Mouse (Mus musculus) heart, postnatal 0 days (tissue): Measurements from ENCODE around the gene Dpyd. TPM values are rescaled to one million over a fixed set of nuclear protein-coding genes. Genes with fewer than 3 reads are reported as not detected.

Experiments used
- ATAC-seq: fragments of 200-750 bp; cut with Nextera tagmentation; 2 replicates; pipeline ENCODE4 v1.8.0; 2017; ENCODE audit warnings: low read depth, moderate number of reproducible peaks, moderate library complexity; ENCODE audit not compliant: insufficient read depth
- DNase-seq: peaks from one replicate; pipeline ENCODE4 v3.0.0-alpha.2; 2016; ENCODE audit warnings: low spot score
- H3K27ac ChIP-seq: fragments of 300-500 bp; sonication (generic); 2 replicates; pipeline ENCODE4 v1.5.1; 2014; ENCODE audit warnings: low read depth, mild to moderate bottlenecking
- H3K27me3 ChIP-seq: fragments of 300-500 bp; sonication (generic); 2 replicates; pipeline ENCODE4 v1.6.1; 2014; ENCODE audit warnings: low read length, mixed read lengths; ENCODE audit not compliant: control insufficient read depth, insufficient read depth
- H3K36me3 ChIP-seq: fragments of 300-500 bp; sonication (generic); replicated peaks from 2 replicates; pipeline ENCODE4 v1.6.1; 2014; ENCODE audit warnings: low read length, mixed read lengths; ENCODE audit not compliant: control insufficient read depth, insufficient read depth
- H3K4me1 ChIP-seq: fragments of 300-500 bp; sonication (generic); 2 replicates; pipeline ENCODE4 v1.6.1; 2014; ENCODE audit warnings: antibody characterized with exemption; ENCODE audit not compliant: control insufficient read depth, insufficient read depth
- H3K4me2 ChIP-seq: fragments of 300-500 bp; sonication (generic); 2 replicates; pipeline ENCODE4 v1.6.1; 2014; ENCODE audit warnings: low read depth, mild to moderate bottlenecking, low read length, moderate library complexity
- H3K4me3 ChIP-seq: fragments of 300-500 bp; sonication (generic); 2 replicates; pipeline ENCODE4 v1.5.1; 2014; ENCODE audit warnings: low read depth, low read length
- H3K9ac ChIP-seq: fragments of 300-500 bp; sonication (generic); replicated peaks from 2 replicates; pipeline ENCODE4 v1.6.1; 2014; ENCODE audit warnings: low read depth, low read length, mixed read lengths
- H3K9me3 ChIP-seq: fragments of 300-500 bp; sonication (generic); replicated peaks from 2 replicates; pipeline ENCODE4 v1.6.1; 2016; ENCODE audit warnings: low read length; ENCODE audit not compliant: control insufficient read depth
- CTCF ChIP-seq: IDR thresholded peaks from 2 replicates; pipeline ENCODE4 v1.5.1; 2016; ENCODE audit warnings: antibody characterized with exemption, control low read depth, low read depth
- EP300 ChIP-seq: IDR thresholded peaks from 2 replicates; pipeline ENCODE4 v1.6.1; 2016; ENCODE audit warnings: antibody characterized with exemption, low read depth
- WGBS: fragments of 180-500 bp; shearing (Covaris S2); extraction: QIAGEN DNeasy Blood & Tissue Kit; methylation state at CpG from one replicate; pipeline ENCODE4 v1.1.7; 2014; 5-methylcytosine and 5-hydroxymethylcytosine counted together
- polyA plus RNA-seq: library from polyadenylated mRNA; unstranded; fragments of >200 nt; fragmentation: Nextera tagmentation; extraction: Ambion mirVana; gene quantifications from 2 replicates; pipeline ENCODE4 v1.2.1, GENCODE M21; 2015
- total RNA-seq: library from RNA; depleted of rRNA; stranded (reverse); fragments of >200 nt; gene quantifications from 2 replicates; pipeline ENCODE4 v1.2.3, GENCODE M21; 2014; ENCODE audit warnings: low replicate concordance

The Dpyd gene
- total and polyA plus RNA-seq, 2 experiments from 2014 or later: 2.8 to 3.1 TPM

GRCm38 (mm10) chr3:119382395-119382794 is 820.5 kb downstream of the Dpyd start:
- TF ChIP-seq EP300: no peak
- no peak for TF ChIP-seq CTCF
- Histone ChIP-seq H3K9ac (no peak overlapping the region), H3K27ac (no peak overlapping the region), H3K9me3 (no peaks in the 10 kb centered on the region), H3K27me3 (no peaks in the 10 kb centered on the region), H3K4me2 (no peak overlapping the region), H3K36me3 (no peaks in the 10 kb centered on the region), H3K4me3 (no peak overlapping the region), H3K4me1 (no peaks in the 10 kb centered on the region)
- DNase-seq (no peak), ATAC-seq (no peak)
- WGBS: 84% methylated on average over 1 of the region's 1 CpGs

- WGBS: 78% methylated on average over 26 of the region's 26 CpGs
- ATAC-seq: no peak
- TF ChIP-seq CTCF (no peak), EP300 (no peak)
- H3K27ac ChIP-seq: no peak overlapping the region
- no peak overlapping the region for H3K4me2 ChIP-seq
- H3K4me1 ChIP-seq: no peaks in the 10 kb centered on the region
- no peak overlapping the region for H3K9ac ChIP-seq
- no peak overlapping the region for H3K4me3 ChIP-seq
- no peaks in the 10 kb centered on the region for H3K36me3 ChIP-seq
- no peak for DNase-seq
- H3K9me3 ChIP-seq: no peaks in the 10 kb centered on the region
- H3K27me3 ChIP-seq: no peaks in the 10 kb centered on the region
Measured at GRCm38 (mm10) chr3:119387332-119388105, 825.6 kb downstream of the Dpyd start.

- Histone ChIP-seq H3K36me3 (no peaks in the 10 kb centered on the region), H3K9ac (no peak overlapping the region), H3K4me1 (no peaks in the 10 kb centered on the region), H3K4me3 (no peak overlapping the region), H3K27ac (no peak overlapping the region), H3K27me3 (no peaks in the 10 kb centered on the region), H3K4me2 (no peak overlapping the region), H3K9me3 (no peaks in the 10 kb centered on the region)
- TF ChIP-seq CTCF (no peak), EP300 (no peak)
- 59% methylated on average over 5 of the region's 5 CpGs for WGBS
- ATAC-seq: no peak
- no peak for DNase-seq
Measured at GRCm38 (mm10) chr3:119397205-119397604, 835.3 kb downstream of the Dpyd start.

- H3K9me3 ChIP-seq: no peaks in the 10 kb centered on the region
- DNase-seq: no peak
- H3K9ac ChIP-seq: no peak overlapping the region
- no peaks in the 10 kb centered on the region for H3K36me3 ChIP-seq
- ATAC-seq: no peak
- H3K4me1 ChIP-seq: no peaks in the 10 kb centered on the region
- no peak overlapping the region for H3K4me2 ChIP-seq
- TF ChIP-seq CTCF (no peak), EP300 (no peak)
- 67% methylated on average over 7 of the region's 7 CpGs for WGBS
- no peaks in the 10 kb centered on the region for H3K27me3 ChIP-seq
- no peak overlapping the region for H3K27ac ChIP-seq
- no peak overlapping the region for H3K4me3 ChIP-seq
Measured at GRCm38 (mm10) chr3:119402836-119403728, 841.2 kb downstream of the Dpyd start.

GRCm38 (mm10) chr3:119419087-119419709 is 857.3 kb downstream of the Dpyd start:
- DNase-seq: no peak
- Histone ChIP-seq H3K36me3 (no peaks in the 10 kb centered on the region), H3K4me1 (no peaks in the 10 kb centered on the region), H3K9me3 (0 out of 2 replicates have a peak, but pooled peaks cover 3% of the 10 kb centered on the region), H3K27me3 (no peaks in the 10 kb centered on the region), H3K9ac (no peak overlapping the region), H3K4me2 (no peak overlapping the region), H3K4me3 (no peak overlapping the region), H3K27ac (no peak overlapping the region)
- WGBS: 57% methylated on average over 9 of the region's 9 CpGs
- no peak for ATAC-seq
- TF ChIP-seq CTCF: no peak
- TF ChIP-seq EP300: no peak
